Mouse (Mus musculus) embryonic stem cell, embryonic (primary cell): Measurements from ENCODE around the gene Xrra1.

Source experiments
- CTCF ChIA-PET, 4 experiments: fragments of 300-600 bp in 2 of 4; fragments of 350-600 bp in 2 of 4; sonication (Branson Sonifier 250); formaldehyde crosslinking; loops; one replicate each; lab custom pipeline; 2022; ENCODE audit warnings: inconsistent platforms in 2 of 4; lab: Charles Lee
- POLR2A ChIA-PET, 4 experiments: fragments of 300-600 bp in 2 of 4; fragments of 350-600 bp in 2 of 4; sonication (Branson Sonifier 250); formaldehyde crosslinking; loops; one replicate each; lab custom pipeline; 2022; ENCODE audit warnings: antibody characterized with exemption in 4 of 4, inconsistent platforms in 1 of 4; lab: Charles Lee

Gene Xrra1

GRCm38 (mm10) chr7:99836781-99837180 lies 22.1 kb upstream of the Xrra1 start:
- ChIA-PET CTCF (interaction anchor here in 1 of 4 experiments (0.6 kb wide), 1 partner anchor 1218 kb away, joined by 3 read pairs; no protein-coding TSS in a partner anchor), POLR2A (interaction anchor here in 1 of 4 experiments (1.0 to 3.7 kb wide), 2 partner anchors 14 to 22 kb away, joined by 5 to 19 read pairs; partner anchors contain the start of gene Xrra1)

GRCm38 (mm10) chr7:99837358-99838071 lies 21.4 kb upstream of the Xrra1 start:
- CTCF ChIA-PET = interaction anchor here in 2 of 4 experiments (0.6 to 1.3 kb wide), 2 partner anchors 24 to 1219 kb away, joined by 3 read pairs; no protein-coding TSS in a partner anchor
- POLR2A ChIA-PET = interaction anchor here in 1 of 4 experiments (0.7 to 3.7 kb wide), 4 partner anchors 11 to 39 kb away, joined by 3 to 19 read pairs (median 6); partner anchors contain the start of gene Xrra1

GRCm38 (mm10) chr7:99838241-99838640 lies 20.7 kb upstream of the Xrra1 start:
- POLR2A ChIA-PET = interaction anchor here in 1 of 4 experiments (1.5 to 6.0 kb wide), 4 partner anchors 10 to 20 kb away, joined by 5 to 25 read pairs (median 14); partner anchors contain the start of genes Neu3 and Xrra1
- CTCF ChIA-PET = interaction anchor here in 1 of 4 experiments (1.3 kb wide), 1 partner anchor 25 kb away, joined by 3 read pairs; no protein-coding TSS in a partner anchor

DNA sequence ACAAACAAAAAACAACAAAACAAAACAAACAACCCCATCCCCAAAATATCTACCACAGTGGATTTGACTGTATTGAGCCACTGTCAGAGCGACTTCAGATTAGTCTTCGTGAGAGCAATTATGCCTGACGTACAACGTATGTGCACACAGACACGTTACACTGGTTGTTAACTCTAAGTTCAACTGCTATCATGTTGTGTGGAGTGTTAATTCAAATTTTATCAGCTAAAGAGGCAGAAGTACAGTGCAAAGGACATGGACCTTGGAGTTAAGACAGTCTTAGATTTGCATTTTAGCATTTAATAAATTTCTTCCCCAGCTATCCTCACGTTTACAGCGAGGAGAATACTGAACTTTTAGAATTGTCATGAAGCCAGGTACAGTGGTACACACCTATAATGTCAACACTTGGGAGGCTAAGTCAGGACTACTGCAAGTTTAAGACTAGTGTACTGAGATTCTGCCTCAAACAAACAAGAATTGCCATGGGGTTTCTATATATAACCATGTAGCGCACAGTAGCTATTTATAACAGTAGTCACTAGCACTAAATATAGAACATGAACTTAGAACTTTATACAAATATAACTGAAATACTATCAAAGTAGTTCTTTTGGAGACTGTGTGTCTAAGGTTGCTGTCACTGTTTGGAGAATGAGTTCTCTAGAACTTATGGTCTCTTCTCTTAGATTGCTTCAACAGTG lies 13.2 kb upstream of the Xrra1 start:
- CTCF ChIA-PET = no interaction called here
- POLR2A ChIA-PET = interaction anchor here in 2 of 4 experiments (1.6 to 3.3 kb wide), 4 partner anchors 10 to 14 kb away, joined by 4 to 12 read pairs (median 6); partner anchors contain the start of gene Xrra1 (in 2 of the 2)

- CTCF ChIA-PET = no interaction called here
- POLR2A ChIA-PET = interaction anchor here in 2 of 4 experiments (0.7 to 3.4 kb wide), 4 partner anchors 9 to 286 kb away, joined by 3 to 25 read pairs (median 3); no protein-coding TSS in a partner anchor
Observed at GRCm38 (mm10) chr7:99850534-99850933, 8.4 kb upstream of the Xrra1 start.

DNA sequence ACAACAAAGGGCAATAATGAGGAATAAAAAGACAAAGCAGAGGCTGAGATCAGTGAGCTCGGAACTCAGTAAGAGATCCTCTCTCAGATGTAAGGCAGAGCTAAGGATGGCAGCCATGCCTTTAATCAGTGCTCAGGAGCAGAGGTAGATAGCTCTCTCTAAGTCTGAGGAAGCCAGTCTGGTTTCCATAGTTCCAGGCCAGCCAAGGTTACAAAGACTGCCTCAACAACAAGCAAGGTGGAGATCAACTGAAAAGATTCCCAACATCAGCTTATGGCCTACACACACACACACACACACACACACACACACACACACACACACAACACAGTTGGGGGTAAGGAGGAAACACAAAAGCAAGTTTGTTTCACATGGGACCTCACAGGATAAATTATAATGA lies 7.8 kb upstream of the Xrra1 start:
- POLR2A ChIA-PET = interaction anchor here in 2 of 4 experiments (0.6 to 3.4 kb wide), 6 partner anchors 10 to 668 kb away, joined by 3 to 25 read pairs (median 3); partner anchors contain the start of gene Neu3 (in 1 of the 2)
- CTCF ChIA-PET = interaction anchor here in 1 of 4 experiments (0.6 kb wide), 1 partner anchor 192 kb away, joined by 3 read pairs; no protein-coding TSS in a partner anchor

GRCm38 (mm10) chr7:99851618-99852017 lies 7.3 kb upstream of the Xrra1 start:
- ChIA-PET POLR2A (interaction anchor here in 2 of 4 experiments (0.6 to 3.4 kb wide), 4 partner anchors 10 to 669 kb away, joined by 3 to 25 read pairs (median 3); partner anchors contain the start of gene Neu3 (in 1 of the 2)), CTCF (interaction anchor here in 1 of 4 experiments (0.6 kb wide), 1 partner anchor 193 kb away, joined by 3 read pairs; no protein-coding TSS in a partner anchor)

- POLR2A ChIA-PET = interaction anchor here in 1 of 4 experiments (1.2 to 3.4 kb wide), 2 partner anchors 12 to 43 kb away, joined by 4 to 25 read pairs; no protein-coding TSS in a partner anchor
Observed at GRCm38 (mm10) chr7:99853350-99853749, 5.6 kb upstream of the Xrra1 start.

DNA sequence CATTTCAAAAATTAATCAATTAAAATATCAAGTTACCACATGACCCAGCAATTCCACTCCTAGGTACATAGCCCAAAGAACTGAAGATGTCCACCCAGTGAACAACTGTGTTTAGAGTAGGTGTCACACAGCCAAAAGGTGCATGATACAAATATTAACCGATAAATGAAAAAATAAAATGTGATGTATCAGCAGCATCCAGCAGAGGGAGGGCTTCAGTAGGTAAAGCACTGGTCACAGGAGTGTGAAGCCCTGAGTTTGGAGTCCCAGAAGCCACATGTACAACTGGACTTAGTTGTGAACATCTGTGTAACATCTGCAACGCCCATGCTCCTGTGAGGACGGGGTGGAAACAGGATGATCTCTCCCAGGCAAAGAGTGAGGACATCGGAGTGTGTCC lies 4.6 kb upstream of the Xrra1 start:
- CTCF ChIA-PET = no interaction called here
- POLR2A ChIA-PET = interaction anchor here in 1 of 4 experiments (1.4 to 2.1 kb wide), 2 partner anchors 10 to 125 kb away, joined by 4 to 9 read pairs; no protein-coding TSS in a partner anchor

More at GRCm38 (mm10) chr7:99853350-99853749, 5.6 kb upstream of the Xrra1 start:
- CTCF ChIA-PET = interaction anchor here in 1 of 4 experiments (1.1 kb wide), 1 partner anchor 23 kb away, joined by 4 read pairs; no protein-coding TSS in a partner anchor

GRCm38 (mm10) chr7:99856266-99856861 lies 2.6 kb upstream of the Xrra1 start:
- POLR2A ChIA-PET = interaction anchor here in 2 of 4 experiments (0.9 to 2.1 kb wide), 6 partner anchors 8 to 87 kb away, joined by 3 to 9 read pairs (median 5); no protein-coding TSS in a partner anchor

GRCm38 (mm10) chr7:99858175-99858812 lies 622 bp upstream of the Xrra1 start:
- POLR2A ChIA-PET = interaction anchor here (0.5 to 2.9 kb wide), 28 partner anchors 11 to 1202 kb away, joined by 3 to 19 read pairs (median 4); partner anchors contain the start of genes Rps3 (in 2 of the 4), Arhgef17 (in 1 of the 4), Emsy (in 1 of the 4) and Lipt2 (in 1 of the 4)

More at GRCm38 (mm10) chr7:99856266-99856861, 2.6 kb upstream of the Xrra1 start:
- CTCF ChIA-PET = no interaction called here

GRCm38 (mm10) chr7:99863362-99863761 lies 4.4 kb downstream of the Xrra1 start, which contains the start of gene Spcs2:
Gene Spcs2 (minus strand): TSS chr7:99863462.
- CTCF ChIA-PET = interaction anchor here in 3 of 4 experiments (0.6 to 1.1 kb wide), 3 partner anchors 13 to 140 kb away, joined by 3 to 4 read pairs (median 3); no protein-coding TSS in a partner anchor
- POLR2A ChIA-PET = interaction anchor here in 1 of 4 experiments (1.2 to 2.4 kb wide), 2 partner anchors 12 to 236 kb away, joined by 3 to 10 read pairs; partner anchors contain the start of gene Tpbgl

More at GRCm38 (mm10) chr7:99858175-99858812, 622 bp upstream of the Xrra1 start:
- CTCF ChIA-PET = interaction anchor here in 2 of 4 experiments (0.6 to 1.6 kb wide), 3 partner anchors 18 to 226 kb away, joined by 3 to 4 read pairs (median 3); no protein-coding TSS in a partner anchor

DNA sequence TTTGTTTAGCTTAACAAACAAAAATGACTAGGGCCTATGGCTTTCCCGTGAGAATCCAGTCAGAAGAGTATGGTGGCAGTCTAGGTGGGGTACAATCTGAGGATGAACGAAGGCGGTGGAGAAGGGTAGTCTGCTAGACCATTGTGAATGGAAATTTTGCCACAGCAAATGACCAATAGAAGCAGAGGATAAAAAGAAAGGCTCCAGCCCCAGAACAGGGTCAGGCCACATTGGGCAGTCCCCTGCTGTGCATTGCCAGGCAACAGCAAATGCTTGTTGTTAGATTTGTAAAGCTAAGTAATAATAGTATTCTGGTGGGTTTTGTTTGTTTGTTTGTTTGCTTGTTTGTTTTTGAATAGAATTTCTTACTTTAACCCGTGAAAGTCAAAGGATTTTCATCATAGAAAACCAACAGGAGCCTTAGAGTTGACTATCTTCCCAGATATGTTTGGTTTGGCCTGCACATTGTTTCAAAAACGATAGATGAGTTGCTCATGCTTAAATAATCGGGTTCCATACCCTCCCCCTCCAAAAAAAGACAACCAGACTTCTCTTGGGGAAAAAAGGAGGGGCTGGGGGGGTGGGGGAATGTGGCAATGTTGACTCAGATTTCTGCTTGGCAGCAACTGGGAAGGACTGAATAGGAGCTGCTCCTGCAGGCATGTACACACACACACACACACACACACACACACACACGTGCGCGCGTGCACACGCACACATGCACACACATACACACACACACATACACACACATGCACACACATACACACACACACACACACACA lies 5.5 kb downstream of the Xrra1 start:
- ChIA-PET CTCF (interaction anchor here in 3 of 4 experiments (0.6 to 1.2 kb wide), 5 partner anchors 12 to 246 kb away, joined by 3 to 8 read pairs (median 4); no protein-coding TSS in a partner anchor), POLR2A (interaction anchor here in 2 of 4 experiments (0.5 to 2.4 kb wide), 5 partner anchors 9 to 246 kb away, joined by 3 to 10 read pairs (median 3); no protein-coding TSS in a partner anchor)

- CTCF ChIA-PET = interaction anchor here in 2 of 4 experiments (1.0 to 1.2 kb wide), 2 partner anchors 11 to 12 kb away, joined by 3 to 4 read pairs; no protein-coding TSS in a partner anchor
- POLR2A ChIA-PET = interaction anchor here in 2 of 4 experiments (0.7 to 2.4 kb wide), 3 partner anchors 10 to 22 kb away, joined by 3 to 10 read pairs (median 9); no protein-coding TSS in a partner anchor
Observed at GRCm38 (mm10) chr7:99865219-99865618, 6.3 kb downstream of the Xrra1 start.

- CTCF ChIA-PET = no interaction called here
- POLR2A ChIA-PET = interaction anchor here in 2 of 4 experiments (0.8 to 1.6 kb wide), 3 partner anchors 11 to 60 kb away, joined by 3 read pairs; partner anchors contain the start of gene Xrra1 (in 1 of the 2)
Observed at GRCm38 (mm10) chr7:99869296-99869695, 10.4 kb downstream of the Xrra1 start.
